Mouse (Mus musculus): ENCODE data around the gene Reep6.

The Reep6 gene

GRCm38 (mm10) chr10:80356001-80356682, 26.4 kb downstream of the Reep6 start, which contains the start of gene Plk5:
Gene Plk5, plus strand, starts transcription at chr10:80356459.
- no peak for DNase-seq

- DNase-seq, result no peak
Measured at GRCm38 (mm10) chr10:80356737-80357136, 27.0 kb downstream of the Reep6 start.

- peak; percentile 62 for DNase-seq
Measured at GRCm38 (mm10) chr10:80357336-80357735, 27.6 kb downstream of the Reep6 start.

- no peak for DNase-seq
Measured at GRCm38 (mm10) chr10:80357994-80358639, 28.4 kb downstream of the Reep6 start.

- no peak for DNase-seq
Measured at GRCm38 (mm10) chr10:80363734-80364133, 34.0 kb downstream of the Reep6 start.

GRCm38 (mm10) chr10:80365736-80366135, 36.0 kb downstream of the Reep6 start:
- no peak for DNase-seq

GRCm38 (mm10) chr10:80367954-80368353, 38.2 kb downstream of the Reep6 start:
- DNase-seq, result no peak

- DNase-seq, result no peak
Measured at GRCm38 (mm10) chr10:80368392-80368791, 38.6 kb downstream of the Reep6 start.

GRCm38 (mm10) chr10:80369995-80370747, 40.4 kb downstream of the Reep6 start:
- no peak for DNase-seq

GRCm38 (mm10) chr10:80371411-80371966, 41.7 kb downstream of the Reep6 start:
- peak; percentile 72 for DNase-seq

GRCm38 (mm10) chr10:80371983-80372382, 42.2 kb downstream of the Reep6 start:
- DNase-seq, result no peak

- peak; percentile 66 for DNase-seq
Measured at GRCm38 (mm10) chr10:80372706-80373105, 43.0 kb downstream of the Reep6 start.

- no peak for DNase-seq
Measured at GRCm38 (mm10) chr10:80374063-80374462, 44.3 kb downstream of the Reep6 start.

GRCm38 (mm10) chr10:80376160-80376559, 46.4 kb downstream of the Reep6 start:
- DNase-seq, result peak; percentile 91

- DNase-seq, result no peak
Measured at GRCm38 (mm10) chr10:80377716-80378115, 48.0 kb downstream of the Reep6 start.

- DNase-seq, result no peak
Measured at GRCm38 (mm10) chr10:80382641-80383365, 53.0 kb downstream of the Reep6 start.

- no peak for DNase-seq
Measured at GRCm38 (mm10) chr10:80383431-80383830, 53.7 kb downstream of the Reep6 start.

- DNase-seq, result no peak
Measured at GRCm38 (mm10) chr10:80384115-80384639, 54.4 kb downstream of the Reep6 start.

GRCm38 (mm10) chr10:80384709-80385108, 55.0 kb downstream of the Reep6 start:
- no peak for DNase-seq

- DNase-seq, result no peak
Measured at GRCm38 (mm10) chr10:80385310-80385709, 55.6 kb downstream of the Reep6 start.

Measured in layer of hippocampus, adult 9-11 months (tissue).